Mouse (Mus musculus): ENCODE data around the gene Olfr282. TPM values are rescaled to one million over a fixed set of nuclear protein-coding genes. Genes with fewer than 3 reads are reported as not detected.
"Not testable (repeated sequence)": the region's sequence is repeated elsewhere in the genome, so short reads cannot be mapped to it uniquely, and the experiment has no call there.

Gene Olfr282
- not detected in 2 replicates for polyA plus RNA-seq (2015; fragmentation: Nextera tagmentation; extraction: Ambion mirVana)

DNA sequence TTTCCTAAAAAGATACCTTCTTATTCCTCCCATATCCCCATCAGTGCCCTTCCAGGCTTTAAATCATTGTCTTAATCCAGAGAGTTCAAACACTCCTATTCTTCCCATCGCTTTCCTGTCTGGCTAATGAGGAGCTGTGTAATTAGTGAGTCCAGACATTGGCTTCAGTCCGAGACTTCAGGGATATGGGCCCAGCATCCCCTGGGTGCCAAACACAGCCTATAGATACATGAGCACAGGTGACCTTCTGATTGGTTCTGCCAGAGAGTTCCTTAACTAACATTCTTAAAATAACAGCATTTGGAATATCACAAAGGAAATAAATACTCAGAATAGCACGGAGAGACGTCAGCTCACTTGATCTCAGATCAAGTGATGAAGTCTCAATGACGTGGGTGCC lies at the start of gene Olfr282:
Gene Olfr282 (plus strand): TSS at position 301 of the 400 bp plus-strand sequence.
- not testable (repeated sequence) for H3K27me3 ChIP-seq (replicated peaks; ENCODE audit: control insufficient read depth, insufficient read depth, low read length); H3K9me3 ChIP-seq (ENCODE audit: control insufficient read depth, low read length); H3K4me2 ChIP-seq (ENCODE audit: low read depth, low read length); ATAC-seq; H3K9ac ChIP-seq (ENCODE audit: low read depth, low read length); H3K27ac ChIP-seq (ENCODE audit: low read length); H3K4me3 ChIP-seq (ENCODE audit: low read length); H3K4me1 ChIP-seq (ENCODE audit: control insufficient read depth, insufficient read depth, low read length); H3K36me3 ChIP-seq (ENCODE audit: control insufficient read depth, insufficient read depth, low read length)
- WGBS = 87% methylated on average over 5 of the region's 5 CpGs

DNA sequence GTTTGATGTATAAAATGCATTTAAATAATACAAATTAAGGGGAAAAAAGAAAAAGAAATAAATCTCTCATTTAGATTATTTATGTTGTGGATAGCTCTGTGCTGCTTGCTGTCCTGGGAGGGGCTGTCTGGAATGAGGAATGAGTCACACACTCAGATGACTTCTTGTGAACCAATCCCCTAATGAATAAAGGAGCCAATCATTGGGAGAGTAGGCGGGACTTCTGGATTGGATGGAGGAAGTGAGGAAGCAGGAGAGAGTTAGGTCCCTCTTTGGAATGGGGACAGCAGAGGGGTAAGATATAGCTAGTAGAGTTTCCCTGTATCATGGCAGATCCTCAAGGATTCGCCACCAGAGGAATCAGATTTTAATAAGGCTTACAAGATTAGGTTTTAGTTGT lies 43.4 kb upstream of the Olfr282 start:
- no peaks in the 10 kb centered on the region for H3K4me1 ChIP-seq (ENCODE audit: control insufficient read depth, insufficient read depth, low read length)
- H3K9me3 ChIP-seq (ENCODE audit: control insufficient read depth, low read length) = no peaks in the 10 kb centered on the region
- no peak overlapping the region for H3K27ac ChIP-seq (ENCODE audit: low read length)
- H3K4me2 ChIP-seq (ENCODE audit: low read depth, low read length) = no peak overlapping the region
- H3K27me3 ChIP-seq (replicated peaks; ENCODE audit: control insufficient read depth, insufficient read depth, low read length) = no peaks in the 10 kb centered on the region
- WGBS = 72% methylated on average over 2 of the region's 2 CpGs
- no peak for ATAC-seq
- H3K36me3 ChIP-seq (ENCODE audit: control insufficient read depth, insufficient read depth, low read length) = no peaks in the 10 kb centered on the region
- no peak overlapping the region for H3K9ac ChIP-seq (ENCODE audit: low read depth, low read length)
- H3K4me3 ChIP-seq (ENCODE audit: low read length) = no peak overlapping the region

DNA sequence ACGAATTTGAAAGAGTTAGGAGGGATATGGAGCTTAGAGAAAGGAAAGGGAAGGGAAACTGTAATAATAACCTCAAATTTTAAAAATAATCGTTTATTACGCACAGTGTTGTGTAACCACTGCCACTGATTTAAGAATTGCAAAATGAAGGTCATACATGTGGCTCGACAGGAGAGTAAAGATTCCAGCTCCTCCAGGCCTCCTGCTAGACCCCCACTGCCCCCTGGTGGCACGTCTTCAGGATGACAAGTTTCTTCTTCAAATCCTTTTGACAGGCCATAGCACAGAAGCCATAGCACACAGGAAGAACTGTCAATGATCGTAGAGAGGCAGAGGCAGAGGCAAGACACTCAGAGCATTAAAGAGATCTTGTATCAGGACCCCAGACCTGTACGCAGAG lies 41.2 kb upstream of the Olfr282 start:
- Histone ChIP-seq H3K4me3 (ENCODE audit: low read length) (no peak overlapping the region), H3K4me1 (ENCODE audit: control insufficient read depth, insufficient read depth, low read length) (no peaks in the 10 kb centered on the region), H3K9me3 (ENCODE audit: control insufficient read depth, low read length) (no peaks in the 10 kb centered on the region), H3K27me3 (replicated peaks; ENCODE audit: control insufficient read depth, insufficient read depth, low read length) (no peaks in the 10 kb centered on the region), H3K9ac (ENCODE audit: low read depth, low read length) (no peak overlapping the region), H3K36me3 (ENCODE audit: control insufficient read depth, insufficient read depth, low read length) (no peaks in the 10 kb centered on the region), H3K27ac (ENCODE audit: low read length) (no peak overlapping the region), H3K4me2 (ENCODE audit: low read depth, low read length) (no peak overlapping the region)
- peak; percentile 38; the same call in 1 of the 2 replicates for ATAC-seq
- WGBS = 27% methylated on average over 7 of the region's 7 CpGs

- Histone ChIP-seq H3K27ac (ENCODE audit: low read length) (no peak overlapping the region), H3K4me2 (ENCODE audit: low read depth, low read length) (no peak overlapping the region), H3K27me3 (replicated peaks; ENCODE audit: control insufficient read depth, insufficient read depth, low read length) (no peaks in the 10 kb centered on the region), H3K9ac (ENCODE audit: low read depth, low read length) (no peak overlapping the region), H3K36me3 (ENCODE audit: control insufficient read depth, insufficient read depth, low read length) (no peaks in the 10 kb centered on the region), H3K4me1 (ENCODE audit: control insufficient read depth, insufficient read depth, low read length) (no peaks in the 10 kb centered on the region), H3K4me3 (ENCODE audit: low read length) (no peak overlapping the region), H3K9me3 (ENCODE audit: control insufficient read depth, low read length) (peaks cover 5% of the 10 kb centered on the region; the same call in 1 of the 2 replicates)
- no peak for ATAC-seq
- WGBS = 67% methylated on average over 10 of the region's 10 CpGs
Measured at GRCm38 (mm10) chr15:98391081-98391902, 39.7 kb upstream of the Olfr282 start.

- H3K36me3 ChIP-seq (ENCODE audit: control insufficient read depth, insufficient read depth, low read length) = no peaks in the 10 kb centered on the region
- no peak overlapping the region for H3K9ac ChIP-seq (ENCODE audit: low read depth, low read length)
- H3K4me1 ChIP-seq (ENCODE audit: control insufficient read depth, insufficient read depth, low read length) = no peaks in the 10 kb centered on the region
- WGBS = 40% methylated on average over 2 of the region's 2 CpGs
- no peaks in the 10 kb centered on the region for H3K27me3 ChIP-seq (replicated peaks; ENCODE audit: control insufficient read depth, insufficient read depth, low read length)
- H3K9me3 ChIP-seq (ENCODE audit: control insufficient read depth, low read length) = peaks cover 5% of the 10 kb centered on the region; the same call in 1 of the 2 replicates
- H3K4me2 ChIP-seq (ENCODE audit: low read depth, low read length) = no peak overlapping the region
- no peak for ATAC-seq
- no peak overlapping the region for H3K4me3 ChIP-seq (ENCODE audit: low read length)
- H3K27ac ChIP-seq (ENCODE audit: low read length) = no peak overlapping the region
Measured at GRCm38 (mm10) chr15:98391903-98392187, 39.2 kb upstream of the Olfr282 start.

DNA sequence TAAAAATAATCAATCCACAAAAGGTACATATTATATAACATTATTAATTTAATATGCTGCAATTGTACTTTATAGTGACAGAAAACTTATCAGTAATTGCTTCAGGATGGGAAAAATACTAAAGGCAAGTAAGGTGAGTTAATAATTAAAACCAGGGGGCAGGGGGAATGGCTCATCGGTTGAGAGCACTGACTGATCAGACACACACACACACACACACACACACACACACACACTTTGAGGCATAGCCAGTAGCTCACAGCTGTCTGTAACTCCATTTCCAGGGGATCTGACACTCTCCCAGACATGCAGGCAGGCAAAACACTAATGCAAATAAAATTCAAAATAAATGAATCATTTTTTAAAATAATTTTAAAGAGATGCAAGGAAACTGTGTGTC lies 33.9 kb upstream of the Olfr282 start:
- Histone ChIP-seq H3K9me3 (ENCODE audit: control insufficient read depth, low read length) (peaks cover 5% of the 10 kb centered on the region; the same call in 1 of the 2 replicates), H3K36me3 (ENCODE audit: control insufficient read depth, insufficient read depth, low read length) (no peaks in the 10 kb centered on the region), H3K9ac (ENCODE audit: low read depth, low read length) (no peak overlapping the region), H3K27ac (ENCODE audit: low read length) (no peak overlapping the region), H3K4me3 (ENCODE audit: low read length) (no peak overlapping the region), H3K4me2 (ENCODE audit: low read depth, low read length) (no peak overlapping the region), H3K27me3 (replicated peaks; ENCODE audit: control insufficient read depth, insufficient read depth, low read length) (no peaks in the 10 kb centered on the region), H3K4me1 (ENCODE audit: control insufficient read depth, insufficient read depth, low read length) (no peaks in the 10 kb centered on the region)
- WGBS = 63% methylated on average over 1 of the region's 1 CpGs
- no peak for ATAC-seq

DNA sequence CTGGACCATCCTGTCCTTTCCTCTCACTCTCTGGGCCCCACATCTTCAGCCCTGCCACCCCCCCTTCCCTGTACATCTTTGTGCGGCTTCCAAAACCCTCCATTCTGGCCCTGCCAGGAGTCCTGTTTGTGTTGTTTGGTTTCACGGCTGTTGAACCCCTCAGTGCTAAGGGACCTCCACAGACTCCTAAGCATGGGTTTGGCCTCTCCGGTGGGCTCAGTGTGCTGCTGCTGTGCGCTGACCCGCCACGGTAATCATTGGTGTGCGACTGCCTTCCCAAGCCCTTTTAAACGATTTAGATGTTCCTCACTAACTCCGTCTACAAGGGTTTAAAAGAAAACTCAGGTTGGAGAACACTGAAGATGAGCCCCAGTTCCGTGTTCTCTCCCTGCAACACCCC lies 28.7 kb upstream of the Olfr282 start:
- no peak overlapping the region for H3K4me3 ChIP-seq (ENCODE audit: low read length)
- H3K36me3 ChIP-seq (ENCODE audit: control insufficient read depth, insufficient read depth, low read length) = no peaks in the 10 kb centered on the region
- no peaks in the 10 kb centered on the region for H3K9me3 ChIP-seq (ENCODE audit: control insufficient read depth, low read length)
- WGBS = 89% methylated on average over 10 of the region's 10 CpGs
- H3K4me2 ChIP-seq (ENCODE audit: low read depth, low read length) = no peak overlapping the region
- H3K4me1 ChIP-seq (ENCODE audit: control insufficient read depth, insufficient read depth, low read length) = no peaks in the 10 kb centered on the region
- H3K27me3 ChIP-seq (replicated peaks; ENCODE audit: control insufficient read depth, insufficient read depth, low read length) = no peaks in the 10 kb centered on the region
- no peak overlapping the region for H3K9ac ChIP-seq (ENCODE audit: low read depth, low read length)
- no peak for ATAC-seq
- H3K27ac ChIP-seq (ENCODE audit: low read length) = no peak overlapping the region

- no peak overlapping the region for H3K9ac ChIP-seq (ENCODE audit: low read depth, low read length)
- no peak for ATAC-seq
- no peaks in the 10 kb centered on the region for H3K4me1 ChIP-seq (ENCODE audit: control insufficient read depth, insufficient read depth, low read length)
- H3K27ac ChIP-seq (ENCODE audit: low read length) = no peak overlapping the region
- no peaks in the 10 kb centered on the region for H3K27me3 ChIP-seq (replicated peaks; ENCODE audit: control insufficient read depth, insufficient read depth, low read length)
- H3K4me2 ChIP-seq (ENCODE audit: low read depth, low read length) = no peak overlapping the region
- H3K36me3 ChIP-seq (ENCODE audit: control insufficient read depth, insufficient read depth, low read length) = no peaks in the 10 kb centered on the region
- 68% methylated on average over 17 of the region's 17 CpGs for WGBS
- H3K9me3 ChIP-seq (ENCODE audit: control insufficient read depth, low read length) = no peaks in the 10 kb centered on the region
- no peak overlapping the region for H3K4me3 ChIP-seq (ENCODE audit: low read length)
Measured at GRCm38 (mm10) chr15:98408406-98409060, 22.5 kb upstream of the Olfr282 start.

- Histone ChIP-seq H3K27me3 (replicated peaks; ENCODE audit: control insufficient read depth, insufficient read depth, low read length) (no peaks in the 10 kb centered on the region), H3K9me3 (ENCODE audit: control insufficient read depth, low read length) (no peaks in the 10 kb centered on the region), H3K4me3 (ENCODE audit: low read length) (no peak overlapping the region), H3K4me2 (ENCODE audit: low read depth, low read length) (no peak overlapping the region), H3K27ac (ENCODE audit: low read length) (no peak overlapping the region), H3K36me3 (ENCODE audit: control insufficient read depth, insufficient read depth, low read length) (no peaks in the 10 kb centered on the region), H3K9ac (ENCODE audit: low read depth, low read length) (no peak overlapping the region), H3K4me1 (ENCODE audit: control insufficient read depth, insufficient read depth, low read length) (no peaks in the 10 kb centered on the region)
- WGBS = 82% methylated on average over 2 of the region's 2 CpGs
- no peak for ATAC-seq
Measured at GRCm38 (mm10) chr15:98409635-98410034, 21.4 kb upstream of the Olfr282 start.

Measured in intestine, embryonic 16.5 days (tissue).